Mouse (Mus musculus) lung, embryonic 14.5 days (tissue): ENCODE data around the gene Plekhg5. TPM values are rescaled to one million over a fixed set of nuclear protein-coding genes. Genes with fewer than 3 reads are reported as not detected.

Source experiments
- ATAC-seq: fragments of 200-750 bp; cut with Nextera tagmentation; 2 replicates; pipeline ENCODE4 v1.8.0; 2017; ENCODE audit warnings: mild to moderate bottlenecking, moderate TSS enrichment, moderate library complexity; ENCODE audit not compliant: insufficient read depth
- DNase-seq: peaks from one replicate; pipeline ENCODE4 v3.0.0-alpha.2; 2015
- H3K27ac ChIP-seq: fragments of 300-500 bp; sonication (generic); 2 replicates; pipeline ENCODE4 v1.5.1; 2014; ENCODE audit warnings: low read depth, mild to moderate bottlenecking, moderate library complexity
- H3K27me3 ChIP-seq: fragments of 300-500 bp; sonication (generic); 2 replicates; pipeline ENCODE4 v1.6.1; 2014; ENCODE audit warnings: low read length, control low read depth; ENCODE audit not compliant: insufficient read depth
- H3K36me3 ChIP-seq: fragments of 300-500 bp; sonication (generic); 2 replicates; pipeline ENCODE4 v1.6.1; 2014; ENCODE audit warnings: control low read depth; ENCODE audit not compliant: insufficient read depth
- H3K4me1 ChIP-seq: fragments of 300-500 bp; sonication (generic); 2 replicates; pipeline ENCODE4 v1.6.1; 2014; ENCODE audit warnings: antibody characterized with exemption, control low read depth; ENCODE audit not compliant: insufficient read depth
- H3K4me2 ChIP-seq: fragments of 300-500 bp; sonication (generic); 2 replicates; pipeline ENCODE4 v1.6.1; 2014; ENCODE audit warnings: mild to moderate bottlenecking
- H3K4me3 ChIP-seq: fragments of 300-500 bp; sonication (generic); 2 replicates; pipeline ENCODE4 v1.5.1; 2014; ENCODE audit warnings: low read depth, low read length
- H3K9ac ChIP-seq: fragments of 300-500 bp; sonication (generic); 2 replicates; pipeline ENCODE4 v1.6.1; 2014
- H3K9me3 ChIP-seq: fragments of 300-500 bp; sonication (generic); 2 replicates; pipeline ENCODE4 v1.6.1; 2016; ENCODE audit warnings: low read depth, low read length, control low read depth
- CTCF ChIP-seq: IDR thresholded peaks from 2 replicates; pipeline ENCODE4 v1.5.1; 2016; ENCODE audit warnings: antibody characterized with exemption, low read depth
- WGBS: fragments of 180-500 bp; shearing (Covaris S2); extraction: QIAGEN DNeasy Blood & Tissue Kit; methylation state at CpG from one replicate; pipeline ENCODE4 v1.1.7; 2014; 5-methylcytosine and 5-hydroxymethylcytosine counted together
- polyA plus RNA-seq: library from polyadenylated mRNA; unstranded; fragments of >200 nt; fragmentation: Nextera tagmentation; extraction: Ambion mirVana; gene quantifications from 2 replicates; pipeline ENCODE4 v1.2.1, GENCODE M21; 2014

Gene Plekhg5
- polyA plus RNA-seq, 1 experiment from 2014 or later = 18.5 TPM

- H3K9me3 ChIP-seq = no peaks in the 10 kb centered on the region
- DNase-seq = no peak
- no peak overlapping the region for H3K27ac ChIP-seq
- H3K4me1 ChIP-seq = 0 out of 2 replicates have a peak, but pooled peaks cover 3% of the 10 kb centered on the region
- peaks cover 47% of the 10 kb centered on the region for H3K27me3 ChIP-seq
- no peak for TF ChIP-seq CTCF
- no peak; the same call in 1 of the 2 replicates for ATAC-seq
- no peaks in the 10 kb centered on the region for H3K36me3 ChIP-seq
- H3K4me3 ChIP-seq = peak overlapping the region; percentile 38
- WGBS = 18% methylated on average over 7 of the region's 7 CpGs
- H3K4me2 ChIP-seq = peak overlapping the region; percentile 71
- no peak overlapping the region; the same call in 1 of the 2 replicates for H3K9ac ChIP-seq
Measured at GRCm38 (mm10) chr4:152151451-152151965, 79.2 kb downstream of the Plekhg5 start.

- no peak for TF ChIP-seq CTCF
- Histone ChIP-seq H3K4me2 (peak within 1 kb of the TSS; percentile 71), H3K9ac (peak within 1 kb of the TSS; percentile 36), H3K9me3 (no peaks in the 10 kb centered on the region), H3K4me1 (0 out of 2 replicates have a peak, but pooled peaks cover 3% of the 10 kb centered on the region), H3K36me3 (no peaks in the 10 kb centered on the region), H3K27me3 (peaks cover 48% of the 10 kb centered on the region), H3K4me3 (peak within 1 kb of the TSS; percentile 38), H3K27ac (no peak within 1 kb of the TSS)
- WGBS = under 1% methylated on average over 52 of the region's 57 CpGs
- DNase-seq = peak; percentile 80
- ATAC-seq = peak; percentile 89
Measured at GRCm38 (mm10) chr4:152151966-152152544, 79.8 kb downstream of the Plekhg5 start, which contains the start of gene Espn. Gene Espn, minus strand, starts transcription at chr4:152152371.

- H3K4me2 ChIP-seq = peak overlapping the region; percentile 50
- H3K36me3 ChIP-seq = no peaks in the 10 kb centered on the region
- H3K27ac ChIP-seq = no peak overlapping the region
- TF ChIP-seq CTCF = peak; percentile 92
- H3K4me1 ChIP-seq = 0 out of 2 replicates have a peak, but pooled peaks cover 3% of the 10 kb centered on the region
- H3K9me3 ChIP-seq = no peaks in the 10 kb centered on the region
- ATAC-seq = peak; percentile 29; the same call in 1 of the 2 replicates
- peak; percentile 94 for DNase-seq
- peak overlapping the region; percentile 22 for H3K4me3 ChIP-seq
- no peak overlapping the region for H3K9ac ChIP-seq
- peaks cover 65% of the 10 kb centered on the region for H3K27me3 ChIP-seq
- 2% methylated on average over 23 of the region's 23 CpGs for WGBS
Measured at GRCm38 (mm10) chr4:152153771-152154177, 81.5 kb downstream of the Plekhg5 start.

DNA sequence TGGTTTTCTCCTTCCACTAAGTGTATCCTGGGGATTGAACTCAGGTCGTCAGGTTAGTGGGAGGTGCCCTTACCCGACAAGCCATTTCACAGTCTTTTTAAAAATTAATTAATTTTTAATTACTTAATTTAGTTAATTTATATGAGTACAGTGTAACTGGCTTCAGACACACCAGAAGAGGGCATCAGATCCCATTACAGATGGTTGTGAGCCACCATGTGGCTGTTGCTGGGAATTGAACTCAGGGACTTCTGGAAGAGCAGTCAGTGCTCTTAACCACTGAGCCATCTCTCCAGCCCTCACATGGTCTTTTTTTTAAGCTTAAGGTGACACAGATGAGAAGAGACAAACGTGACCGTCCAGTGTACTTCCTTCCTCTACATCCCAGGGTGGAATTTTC lies 82.7 kb downstream of the Plekhg5 start:
- Histone ChIP-seq H3K4me1 (0 out of 2 replicates have a peak, but pooled peaks cover 3% of the 10 kb centered on the region), H3K27ac (no peak overlapping the region)

GRCm38 (mm10) chr4:152157779-152158584 lies 85.7 kb downstream of the Plekhg5 start:
- Histone ChIP-seq H3K27me3 (peaks cover 61% of the 10 kb centered on the region), H3K36me3 (no peaks in the 10 kb centered on the region), H3K4me3 (peak overlapping the region; percentile 21), H3K9ac (no peak overlapping the region), H3K4me2 (peak overlapping the region; percentile 41; the same call in 1 of the 2 replicates), H3K4me1 (0 out of 2 replicates have a peak, but pooled peaks cover 3% of the 10 kb centered on the region), H3K27ac (no peak overlapping the region), H3K9me3 (no peaks in the 10 kb centered on the region)
- WGBS = 18% methylated on average over 21 of the region's 21 CpGs
- TF ChIP-seq CTCF = peak; percentile 69
- no peak for ATAC-seq
- peak; percentile 62 for DNase-seq

More for the DNA sequence above, 82.7 kb downstream of the Plekhg5 start:
- ATAC-seq = no peak
- Histone ChIP-seq H3K27me3 (peaks cover 69% of the 10 kb centered on the region), H3K4me2 (no peak overlapping the region), H3K9me3 (no peaks in the 10 kb centered on the region), H3K36me3 (no peaks in the 10 kb centered on the region), H3K4me3 (no peak overlapping the region), H3K9ac (no peak overlapping the region)
- 65% methylated on average over 4 of the region's 4 CpGs for WGBS
- 0 out of 2 replicates have a peak, but pooled peaks have one; percentile 1 for TF ChIP-seq CTCF
- no peak for DNase-seq

GRCm38 (mm10) chr4:152158585-152159284 lies 86.4 kb downstream of the Plekhg5 start, which contains the start of gene Hes2:
Gene Hes2, plus strand, starts transcription at chr4:152158867.
- Histone ChIP-seq H3K27me3 (peaks cover 54% of the 10 kb centered on the region), H3K4me1 (no peaks in the 10 kb centered on the region), H3K27ac (no peak within 1 kb of the TSS), H3K4me3 (peak within 1 kb of the TSS; percentile 21), H3K9ac (no peak within 1 kb of the TSS), H3K9me3 (no peaks in the 10 kb centered on the region), H3K4me2 (peak within 1 kb of the TSS; percentile 41; the same call in 1 of the 2 replicates), H3K36me3 (no peaks in the 10 kb centered on the region)
- DNase-seq (no peak), ATAC-seq (no peak)
- WGBS = 4% methylated on average over 35 of the region's 35 CpGs
- no peak for TF ChIP-seq CTCF
